Mouse (Mus musculus): ENCODE results near the gene Cbx8. TPM values are rescaled to one million over a fixed set of nuclear protein-coding genes. Genes with fewer than 3 reads are reported as not detected.

Cbx8 gene
- polyA plus RNA-seq, 1 experiment from 2014 or later, result 13.0 TPM

GRCm38 (mm10) chr11:119073876-119074433 is 33.2 kb upstream of the Cbx8 start:
- H3K36me3 ChIP-seq, result no peaks in the 10 kb centered on the region
- H3K9ac ChIP-seq (replicated peaks), result peak overlapping the region; percentile 5
- H3K4me1 ChIP-seq (replicated peaks), result peaks cover 23% of the 10 kb centered on the region
- H3K9me3 ChIP-seq, result peaks cover 5% of the 10 kb centered on the region; the same call in 1 of the 2 replicates
- ATAC-seq (ENCODE audit: insufficient number of reproducible peaks, insufficient read depth, low FRiP score, low TSS enrichment, low read depth), result 0 out of 2 replicates have a peak, but pooled peaks have one; percentile 31
- no peak overlapping the region for H3K4me2 ChIP-seq
- H3K4me3 ChIP-seq (replicated peaks), result no peak overlapping the region
- no peak overlapping the region for H3K27ac ChIP-seq
- peaks cover 31% of the 10 kb centered on the region for H3K27me3 ChIP-seq
- 50% methylated on average over 6 of the region's 6 CpGs for WGBS

GRCm38 (mm10) chr11:119072986-119073385 is 32.2 kb upstream of the Cbx8 start:
- WGBS, result 64% methylated on average over 6 of the region's 6 CpGs

GRCm38 (mm10) chr11:119072239-119072638 is 31.5 kb upstream of the Cbx8 start:
- H3K4me3 ChIP-seq (replicated peaks), result no peak overlapping the region
- no peak overlapping the region for H3K4me2 ChIP-seq
- WGBS, result 87% methylated on average over 7 of the region's 7 CpGs

More at GRCm38 (mm10) chr11:119072986-119073385, 32.2 kb upstream of the Cbx8 start:
- Histone ChIP-seq H3K27me3 (peaks cover 21% of the 10 kb centered on the region), H3K9me3 (peaks cover 5% of the 10 kb centered on the region; the same call in 1 of the 2 replicates), H3K9ac (replicated peaks) (no peak overlapping the region), H3K4me2 (no peak overlapping the region), H3K4me3 (replicated peaks) (no peak overlapping the region), H3K27ac (no peak overlapping the region), H3K36me3 (no peaks in the 10 kb centered on the region), H3K4me1 (replicated peaks) (peaks cover 14% of the 10 kb centered on the region)
- ATAC-seq (ENCODE audit: insufficient number of reproducible peaks, insufficient read depth, low FRiP score, low TSS enrichment, low read depth), result no peak

GRCm38 (mm10) chr11:119066841-119067240 is 26.1 kb upstream of the Cbx8 start:
- no peak for ATAC-seq (ENCODE audit: insufficient number of reproducible peaks, insufficient read depth, low FRiP score, low TSS enrichment, low read depth)
- Histone ChIP-seq H3K4me2 (no peak overlapping the region), H3K9ac (replicated peaks) (no peak overlapping the region), H3K9me3 (peaks cover 5% of the 10 kb centered on the region; the same call in 1 of the 2 replicates), H3K27ac (no peak overlapping the region), H3K4me1 (replicated peaks) (no peaks in the 10 kb centered on the region), H3K27me3 (peaks cover 54% of the 10 kb centered on the region), H3K36me3 (no peaks in the 10 kb centered on the region), H3K4me3 (replicated peaks) (no peak overlapping the region)
- 84% methylated on average over 8 of the region's 8 CpGs for WGBS

More at GRCm38 (mm10) chr11:119072239-119072638, 31.5 kb upstream of the Cbx8 start:
- Histone ChIP-seq H3K27ac (no peak overlapping the region), H3K27me3 (peaks cover 16% of the 10 kb centered on the region; the same call in 1 of the 2 replicates), H3K9ac (replicated peaks) (no peak overlapping the region), H3K36me3 (no peaks in the 10 kb centered on the region), H3K9me3 (peaks cover 5% of the 10 kb centered on the region; the same call in 1 of the 2 replicates), H3K4me1 (replicated peaks) (peaks cover 14% of the 10 kb centered on the region)
- no peak for ATAC-seq (ENCODE audit: insufficient number of reproducible peaks, insufficient read depth, low FRiP score, low TSS enrichment, low read depth)

- no peak for ATAC-seq (ENCODE audit: insufficient number of reproducible peaks, insufficient read depth, low FRiP score, low TSS enrichment, low read depth)
- Histone ChIP-seq H3K4me1 (replicated peaks) (peaks cover 38% of the 10 kb centered on the region), H3K4me2 (no peak overlapping the region), H3K27ac (no peak overlapping the region), H3K9ac (replicated peaks) (no peak overlapping the region), H3K36me3 (no peaks in the 10 kb centered on the region), H3K9me3 (no peaks in the 10 kb centered on the region), H3K27me3 (peaks cover 93% of the 10 kb centered on the region), H3K4me3 (replicated peaks) (no peak overlapping the region)
- WGBS, result 13% methylated on average over 3 of the region's 3 CpGs
Observed at GRCm38 (mm10) chr11:119059256-119059655, 18.5 kb upstream of the Cbx8 start.

- 2% methylated on average over 58 of the region's 58 CpGs for WGBS
- no peak overlapping the region for H3K27ac ChIP-seq
- peak overlapping the region; percentile 94 for H3K4me2 ChIP-seq
- H3K27me3 ChIP-seq, result peaks cover 90% of the 10 kb centered on the region
- H3K4me1 ChIP-seq (replicated peaks), result peaks cover 44% of the 10 kb centered on the region
- peak overlapping the region; percentile 31; the same call in 1 of the 2 replicates for H3K9ac ChIP-seq (replicated peaks)
- no peaks in the 10 kb centered on the region for H3K36me3 ChIP-seq
- ATAC-seq (ENCODE audit: insufficient number of reproducible peaks, insufficient read depth, low FRiP score, low TSS enrichment, low read depth), result no peak
- peak overlapping the region; percentile 55 for H3K4me3 ChIP-seq (replicated peaks)
- no peaks in the 10 kb centered on the region for H3K9me3 ChIP-seq
Observed at GRCm38 (mm10) chr11:119058041-119058995, 17.5 kb upstream of the Cbx8 start.

- peak overlapping the region; percentile 94 for H3K4me2 ChIP-seq
- no peak for ATAC-seq (ENCODE audit: insufficient number of reproducible peaks, insufficient read depth, low FRiP score, low TSS enrichment, low read depth)
- peaks cover 53% of the 10 kb centered on the region for H3K4me1 ChIP-seq (replicated peaks)
- H3K4me3 ChIP-seq (replicated peaks), result peak overlapping the region; percentile 55
- no peak overlapping the region for H3K27ac ChIP-seq
- H3K9ac ChIP-seq (replicated peaks), result peak overlapping the region; percentile 94; the same call in 1 of the 2 replicates
- H3K9me3 ChIP-seq, result no peaks in the 10 kb centered on the region
- H3K36me3 ChIP-seq, result no peaks in the 10 kb centered on the region
- H3K27me3 ChIP-seq, result peaks cover 82% of the 10 kb centered on the region
- 0% methylated on average over 9 of the region's 9 CpGs for WGBS
Observed at GRCm38 (mm10) chr11:119057291-119057690, 16.5 kb upstream of the Cbx8 start.

- WGBS, result under 1% methylated on average over 63 of the region's 65 CpGs
- H3K27ac ChIP-seq, result peak overlapping the region; percentile 62
- H3K4me3 ChIP-seq (replicated peaks), result peak overlapping the region; percentile 55
- H3K27me3 ChIP-seq, result peaks cover 82% of the 10 kb centered on the region
- H3K4me2 ChIP-seq, result peak overlapping the region; percentile 94
- no peaks in the 10 kb centered on the region for H3K36me3 ChIP-seq
- peak overlapping the region; percentile 94 for H3K9ac ChIP-seq (replicated peaks)
- ATAC-seq (ENCODE audit: insufficient number of reproducible peaks, insufficient read depth, low FRiP score, low TSS enrichment, low read depth), result 0 out of 2 replicates have a peak, but pooled peaks have one; percentile 8
- no peaks in the 10 kb centered on the region for H3K9me3 ChIP-seq
- H3K4me1 ChIP-seq (replicated peaks), result peaks cover 59% of the 10 kb centered on the region
Observed at GRCm38 (mm10) chr11:119056301-119057211, 15.8 kb upstream of the Cbx8 start.

- Histone ChIP-seq H3K9me3 (no peaks in the 10 kb centered on the region), H3K9ac (replicated peaks) (no peak overlapping the region), H3K27me3 (peaks cover 82% of the 10 kb centered on the region), H3K4me2 (peak overlapping the region; percentile 94), H3K4me3 (replicated peaks) (peak overlapping the region; percentile 55), H3K4me1 (replicated peaks) (peaks cover 59% of the 10 kb centered on the region), H3K36me3 (no peaks in the 10 kb centered on the region), H3K27ac (no peak overlapping the region)
- ATAC-seq (ENCODE audit: insufficient number of reproducible peaks, insufficient read depth, low FRiP score, low TSS enrichment, low read depth), result no peak
- WGBS, result 1% methylated on average over 32 of the region's 32 CpGs
Observed at GRCm38 (mm10) chr11:119055571-119056131, 14.9 kb upstream of the Cbx8 start.
